Mouse (Mus musculus): Measurements from ENCODE around the gene Cep135. TPM values are rescaled to one million over a fixed set of nuclear protein-coding genes. Genes with fewer than 3 reads are reported as not detected.

Cep135 gene
- total RNA-seq, 2 experiments from 2014 or later: 2.6 to 3.3 TPM

GRCm38 (mm10) chr5:76684658-76685605 lies 96.4 kb downstream of the Cep135 start:
- no peak for DNase-seq

DNA sequence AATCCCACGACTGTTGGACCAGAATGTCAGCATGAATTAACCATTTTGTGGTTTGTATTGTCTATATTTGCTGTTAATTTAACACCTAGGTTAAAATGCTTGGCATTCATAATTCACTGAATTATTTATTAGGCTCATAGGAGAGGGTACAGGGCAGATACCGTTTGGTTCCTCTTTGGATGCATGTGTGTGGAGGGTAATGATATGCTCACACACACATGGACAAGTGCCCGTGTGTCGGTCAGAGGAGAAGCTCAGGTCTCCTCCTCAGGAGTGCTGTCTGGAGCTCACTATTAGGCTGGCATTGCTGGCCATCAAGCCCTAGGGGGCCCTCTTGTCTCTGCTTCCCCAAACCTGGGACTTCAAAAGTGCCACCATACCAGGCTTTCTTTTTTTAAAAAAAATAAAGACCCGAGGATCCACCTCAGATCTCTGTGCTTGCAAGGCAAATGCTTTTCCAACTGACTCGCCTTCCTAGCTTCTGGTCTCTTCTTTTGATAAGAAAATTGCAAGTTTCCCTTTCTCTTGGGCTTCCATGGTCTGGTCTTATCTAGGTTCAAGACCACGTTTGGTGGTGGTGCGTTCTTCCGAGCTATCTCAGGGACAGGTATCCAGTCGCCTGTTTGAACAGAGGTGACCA lies 99.6 kb downstream of the Cep135 start:
- no peak for DNase-seq

DNA sequence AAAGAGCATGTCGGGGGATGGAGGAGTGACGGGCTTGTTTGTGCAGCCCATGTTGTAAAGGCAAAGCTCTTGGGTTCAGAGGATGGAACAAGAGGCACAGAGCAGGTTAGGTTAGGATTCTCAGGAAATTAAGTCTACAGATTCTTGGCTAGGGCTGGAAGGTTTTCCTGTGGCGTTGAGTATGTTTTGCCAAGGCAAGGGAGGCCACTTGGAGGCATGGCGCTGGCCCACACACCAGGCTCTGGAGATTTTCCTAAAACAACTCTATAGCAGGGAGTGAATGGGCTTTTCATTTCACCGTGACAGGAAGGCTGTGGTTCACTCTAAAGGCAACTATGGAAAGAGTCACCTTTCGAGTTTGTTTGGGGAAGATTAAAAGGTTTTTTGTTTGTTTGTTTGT lies 100.1 kb downstream of the Cep135 start:
- DNase-seq: no peak

DNA sequence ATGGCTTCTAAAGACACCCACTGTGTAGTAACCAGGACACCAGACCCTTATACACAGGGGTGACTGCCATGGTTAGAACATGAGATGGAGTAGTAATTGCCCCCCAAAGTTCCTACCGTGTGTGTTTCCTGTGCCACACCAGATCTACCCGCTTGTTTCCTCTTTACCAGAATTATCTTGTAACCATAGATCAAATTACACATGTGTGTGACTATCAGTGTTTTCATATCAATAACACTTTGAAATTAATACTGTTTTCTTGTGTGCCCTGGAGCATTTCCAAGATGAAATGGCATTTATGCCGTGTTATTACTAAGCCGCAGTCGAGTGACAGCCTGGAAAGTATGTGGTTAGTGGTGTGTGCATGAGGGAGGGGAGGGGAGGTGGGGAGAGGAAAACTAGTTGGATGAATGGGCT lies 101.7 kb downstream of the Cep135 start:
- DNase-seq: no peak

DNA sequence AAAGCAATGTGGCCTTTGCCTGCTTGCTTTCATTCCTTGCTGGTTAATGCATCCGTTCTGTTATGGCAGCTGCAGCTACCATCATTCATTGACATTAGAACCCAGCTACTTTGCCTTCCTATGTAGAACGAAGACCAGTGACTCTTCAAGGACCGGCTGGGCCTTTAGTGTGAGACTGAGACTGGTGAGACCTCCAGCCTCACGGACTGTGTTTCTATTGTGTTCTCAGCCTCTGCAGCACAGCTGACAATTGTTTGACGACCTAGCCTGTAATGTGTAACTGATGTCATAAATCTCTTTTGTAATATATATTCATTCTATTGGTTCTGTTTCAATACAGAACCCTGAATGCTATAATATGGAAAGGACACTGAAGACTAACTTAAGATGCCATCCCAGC lies 102.8 kb downstream of the Cep135 start:
- DNase-seq: no peak

DNA sequence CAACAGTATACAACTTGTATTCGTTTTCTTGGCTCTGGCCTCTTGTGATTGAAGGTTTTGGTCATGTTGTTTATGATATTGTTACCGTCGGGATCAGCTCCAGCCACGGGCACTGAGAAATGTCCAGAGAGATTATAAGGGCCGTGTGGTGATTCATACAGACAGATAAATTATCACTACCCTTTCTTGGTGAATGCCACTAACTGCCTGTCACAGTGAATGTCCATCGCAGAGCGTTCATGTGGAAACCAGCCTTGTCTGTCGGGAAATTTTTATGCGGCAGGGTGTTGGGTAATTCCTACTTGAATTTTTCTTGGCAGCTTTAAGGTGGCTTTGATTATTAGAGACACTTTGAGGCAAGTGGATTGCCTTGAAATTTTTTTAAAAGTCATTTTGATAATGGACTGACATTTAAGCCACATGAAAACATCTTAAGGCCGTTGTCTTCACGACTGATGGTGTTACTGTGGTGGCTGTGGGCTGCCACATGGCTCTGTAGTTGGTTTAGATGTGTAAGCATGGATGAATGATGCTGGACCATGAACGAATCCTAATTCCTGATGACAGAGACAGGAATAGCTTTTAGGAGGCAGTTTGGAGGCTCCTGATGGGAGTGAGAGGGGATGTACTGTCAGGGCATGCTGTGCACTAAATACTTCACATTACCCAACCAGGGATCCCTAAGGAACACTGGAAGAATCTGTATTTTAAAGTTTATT lies 103.4 kb downstream of the Cep135 start:
- no peak for DNase-seq

Other genes with a start within 250 kb of the Cep135 start
- not detected for gene Nmu, start 224.9 kb upstream of the Cep135 start, total RNA-seq (2021)
- gene Gm7271, start 104.7 kb upstream of the Cep135 start, total RNA-seq (2021): not detected
- gene Exoc1, start 59.4 kb upstream of the Cep135 start, total RNA-seq (2021): 10 to 100 TPM; 14.4 to 21.5 TPM
- 10 to 100 TPM in 1 of 2 experiments, 1 to 10 TPM in 1; 9.1 to 10.7 TPM for gene C530008M17Rik, start 67.8 kb downstream of the Cep135 start, total RNA-seq (2021)